Mouse (Mus musculus) midbrain, postnatal 0 days (tissue): ENCODE results near the gene B4galt1. TPM values are rescaled to one million over a fixed set of nuclear protein-coding genes. Genes with fewer than 3 reads are reported as not detected.

Source experiments
- ATAC-seq: fragments of 200-750 bp; cut with Nextera tagmentation; 2 replicates; pipeline ENCODE4 v1.8.0; 2017; ENCODE audit warnings: moderate number of reproducible peaks, mild to moderate bottlenecking, moderate TSS enrichment, moderate library complexity; ENCODE audit not compliant: low FRiP score
- DNase-seq: peaks from one replicate; pipeline ENCODE4 v3.0.0-alpha.2; 2015; ENCODE audit warnings: low spot score
- H3K27ac ChIP-seq: fragments of 300-500 bp; sonication (generic); 2 replicates; pipeline ENCODE4 v1.5.1; 2014; ENCODE audit warnings: low read depth, mild to moderate bottlenecking, low read length, mixed read lengths
- H3K27me3 ChIP-seq: fragments of 300-500 bp; sonication (generic); 2 replicates; pipeline ENCODE4 v1.6.1; 2014; ENCODE audit warnings: low read length, control low read depth, mixed read lengths; ENCODE audit not compliant: insufficient read depth
- H3K36me3 ChIP-seq: fragments of 300-500 bp; sonication (generic); 2 replicates; pipeline ENCODE4 v1.6.1; 2014; ENCODE audit warnings: low read length, control low read depth, mixed read lengths; ENCODE audit not compliant: insufficient read depth
- H3K4me1 ChIP-seq: fragments of 300-500 bp; sonication (generic); 2 replicates; pipeline ENCODE4 v1.6.1; 2014; ENCODE audit warnings: mild to moderate bottlenecking, control low read depth, antibody characterized with exemption, low read length, mixed read lengths; ENCODE audit not compliant: insufficient read depth
- H3K4me2 ChIP-seq: fragments of 300-500 bp; sonication (generic); 2 replicates; pipeline ENCODE4 v1.6.1; 2014; ENCODE audit warnings: low read depth, mild to moderate bottlenecking, low read length, mixed read lengths; ENCODE audit not compliant: poor library complexity, severe bottlenecking
- H3K4me3 ChIP-seq: fragments of 300-500 bp; sonication (generic); 2 replicates; pipeline ENCODE4 v1.5.1; 2014; ENCODE audit warnings: low read depth, mild to moderate bottlenecking, low read length, moderate library complexity
- H3K9ac ChIP-seq: fragments of 300-500 bp; sonication (generic); replicated peaks from 2 replicates; pipeline ENCODE4 v1.6.1; 2014; ENCODE audit warnings: mild to moderate bottlenecking, low read length, moderate library complexity, mixed read lengths; ENCODE audit not compliant: poor library complexity, severe bottlenecking
- H3K9me3 ChIP-seq: fragments of 300-500 bp; sonication (generic); 2 replicates; pipeline ENCODE4 v1.6.1; 2016; ENCODE audit warnings: low read length, control low read depth
- CTCF ChIP-seq: IDR thresholded peaks from 2 replicates; pipeline ENCODE4 v1.5.1; 2016; ENCODE audit warnings: antibody characterized with exemption, mild to moderate bottlenecking
- WGBS: fragments of 180-500 bp; shearing (Covaris S2); extraction: QIAGEN DNeasy Blood & Tissue Kit; methylation state at CpG from one replicate; pipeline ENCODE4 v1.1.7; 2014; 5-methylcytosine and 5-hydroxymethylcytosine counted together
- polyA plus RNA-seq: library from polyadenylated mRNA; unstranded; fragments of >200 nt; fragmentation: Nextera tagmentation; extraction: Ambion mirVana; gene quantifications from 2 replicates; pipeline ENCODE4 v1.2.1, GENCODE M21; 2015
- total RNA-seq: library from RNA; depleted of rRNA; stranded (reverse); fragments of >200 nt; gene quantifications from 2 replicates; pipeline ENCODE4 v1.2.3, GENCODE M21; 2014

B4galt1 gene
- total and polyA plus RNA-seq, 2 experiments from 2014 or later: 5.8 to 10.0 TPM

DNA sequence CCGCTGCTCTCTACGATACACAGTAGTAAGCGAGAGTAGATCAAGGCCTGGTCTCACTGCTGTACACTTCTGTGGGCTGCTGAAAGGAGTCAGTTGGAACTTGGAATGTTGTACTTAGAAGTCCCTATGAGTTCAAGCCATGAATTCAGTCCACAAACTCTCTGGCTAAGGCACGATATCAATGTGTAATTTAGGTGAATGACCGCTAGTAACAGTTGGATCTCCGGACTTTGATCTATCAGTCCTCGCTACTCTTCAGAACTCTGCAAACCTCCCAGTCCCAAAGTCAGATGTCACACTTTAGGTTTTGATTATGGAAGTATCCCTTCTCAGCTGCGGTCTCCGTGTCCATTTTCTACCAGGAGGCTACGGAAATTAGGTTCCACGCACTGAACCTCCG, 10.6 kb upstream of the B4galt1 start:
- 96% methylated on average over 12 of the region's 12 CpGs for WGBS
- H3K36me3 ChIP-seq: no peaks in the 10 kb centered on the region
- no peak overlapping the region for H3K9ac ChIP-seq
- no peak overlapping the region for H3K4me2 ChIP-seq
- no peak for TF ChIP-seq CTCF
- H3K4me1 ChIP-seq: no peaks in the 10 kb centered on the region
- no peaks in the 10 kb centered on the region for H3K9me3 ChIP-seq
- no peak overlapping the region for H3K27ac ChIP-seq
- ATAC-seq (no peak), DNase-seq (no peak)
- no peaks in the 10 kb centered on the region for H3K27me3 ChIP-seq
- H3K4me3 ChIP-seq: no peak overlapping the region

DNA sequence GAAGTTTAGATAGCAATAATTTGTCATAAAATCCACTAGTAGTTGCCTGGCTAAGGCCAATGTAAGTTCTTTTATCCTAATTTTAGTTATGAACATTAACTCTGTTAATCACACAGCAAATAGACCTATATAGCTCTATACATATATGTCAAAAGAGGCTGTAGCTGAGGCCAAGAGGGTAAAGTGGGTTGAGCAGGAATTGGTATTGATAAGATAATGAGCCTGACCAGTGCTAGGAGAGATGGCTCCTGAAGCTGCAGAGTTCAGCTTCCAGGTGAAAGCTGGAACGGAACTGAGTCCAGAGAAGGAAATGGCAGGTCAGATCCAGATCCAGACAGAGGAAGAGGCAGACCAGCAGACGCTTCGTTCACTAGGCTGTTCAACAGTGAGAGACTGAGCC, 9.5 kb upstream of the B4galt1 start:
- no peak for TF ChIP-seq CTCF
- DNase-seq: no peak
- Histone ChIP-seq H3K9ac (no peak overlapping the region), H3K4me3 (no peak overlapping the region), H3K27ac (no peak overlapping the region), H3K36me3 (no peaks in the 10 kb centered on the region), H3K4me1 (no peaks in the 10 kb centered on the region), H3K4me2 (no peak overlapping the region), H3K27me3 (no peaks in the 10 kb centered on the region), H3K9me3 (no peaks in the 10 kb centered on the region)
- 94% methylated on average over 3 of the region's 3 CpGs for WGBS
- ATAC-seq: no peak

DNA sequence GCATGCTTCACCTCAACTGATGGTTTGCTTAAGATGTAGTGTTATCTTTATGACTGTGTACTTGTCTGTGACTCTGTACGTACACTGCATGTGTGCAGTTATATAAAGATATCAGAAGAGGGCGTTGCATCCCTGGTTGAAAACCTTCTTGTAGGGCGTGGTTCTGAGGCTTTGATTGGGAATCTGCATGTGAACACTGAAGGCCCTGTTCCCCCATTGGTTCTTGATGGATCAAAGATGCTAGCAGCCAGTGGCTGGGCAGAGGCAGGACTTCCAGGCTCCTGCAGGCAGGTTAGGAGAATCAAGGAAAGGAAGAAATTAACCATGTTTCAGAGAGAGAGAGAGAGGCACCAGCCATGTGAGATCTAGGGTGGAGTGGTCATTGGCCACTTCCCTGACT, 7.3 kb upstream of the B4galt1 start:
- Histone ChIP-seq H3K27ac (no peak overlapping the region), H3K4me2 (no peak overlapping the region), H3K4me1 (no peaks in the 10 kb centered on the region), H3K9ac (no peak overlapping the region), H3K4me3 (no peak overlapping the region), H3K36me3 (no peaks in the 10 kb centered on the region), H3K27me3 (no peaks in the 10 kb centered on the region), H3K9me3 (no peaks in the 10 kb centered on the region)
- 83% methylated on average over 3 of the region's 3 CpGs for WGBS
- no peak for TF ChIP-seq CTCF
- DNase-seq: no peak
- no peak for ATAC-seq

DNA sequence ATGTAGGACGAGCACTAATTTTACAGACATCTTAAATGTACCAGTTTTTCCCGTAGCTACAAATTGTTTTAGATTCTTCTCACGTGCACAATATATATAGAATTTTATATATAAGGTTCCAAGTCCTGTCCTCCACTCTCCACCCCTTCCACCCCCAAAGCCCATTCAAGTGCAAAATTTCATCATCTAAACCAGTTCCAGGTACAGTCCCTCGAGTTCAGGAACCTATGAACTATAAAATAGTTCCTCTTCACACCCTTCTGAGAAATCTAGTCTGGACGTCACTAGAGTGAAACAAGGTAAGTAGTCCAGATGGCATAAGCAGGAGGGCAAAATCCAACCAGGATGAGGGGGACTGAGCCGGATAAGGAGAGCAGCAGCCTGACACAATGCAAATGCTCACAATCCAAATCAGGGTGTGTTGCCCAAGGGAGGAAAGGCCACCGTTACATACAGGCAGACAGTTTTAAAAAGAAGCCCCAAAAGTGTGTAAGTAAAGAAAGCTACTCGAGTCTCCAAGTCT, 4.1 kb upstream of the B4galt1 start:
- H3K9ac ChIP-seq: no peak overlapping the region
- TF ChIP-seq CTCF: no peak
- no peaks in the 10 kb centered on the region for H3K36me3 ChIP-seq
- no peak overlapping the region for H3K4me3 ChIP-seq
- H3K4me1 ChIP-seq: peaks cover 3% of the 10 kb centered on the region; the same call in 1 of the 2 replicates
- H3K27me3 ChIP-seq: no peaks in the 10 kb centered on the region
- WGBS: 79% methylated on average over 8 of the region's 8 CpGs
- H3K27ac ChIP-seq: no peak overlapping the region
- no peak for DNase-seq
- H3K4me2 ChIP-seq: no peak overlapping the region
- H3K9me3 ChIP-seq: no peaks in the 10 kb centered on the region
- ATAC-seq: no peak

DNA sequence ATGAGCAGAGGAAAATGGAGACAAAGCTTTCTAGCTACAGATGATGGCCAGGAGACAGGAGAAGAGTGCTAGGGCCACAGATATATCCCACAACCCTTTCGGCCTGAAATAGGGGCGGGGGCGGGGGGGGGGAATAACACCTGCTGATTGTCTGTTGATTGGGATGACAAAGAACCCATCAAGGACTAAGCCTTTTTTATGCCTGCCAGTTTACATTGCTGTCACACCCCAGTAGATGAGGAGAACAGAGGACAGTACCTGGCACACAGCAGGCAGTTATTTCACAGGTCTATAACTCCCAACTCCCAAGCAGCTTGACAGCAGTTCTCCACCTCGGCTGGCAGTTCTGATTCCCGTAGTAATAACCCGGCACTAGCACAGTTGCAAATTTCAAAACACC, 2.8 kb upstream of the B4galt1 start:
- DNase-seq: no peak
- H3K4me1 ChIP-seq: peaks cover 3% of the 10 kb centered on the region; the same call in 1 of the 2 replicates
- TF ChIP-seq CTCF: no peak
- no peak for ATAC-seq
- H3K9ac ChIP-seq: no peak overlapping the region
- no peak overlapping the region for H3K4me2 ChIP-seq
- no peaks in the 10 kb centered on the region for H3K9me3 ChIP-seq
- 58% methylated on average over 6 of the region's 6 CpGs for WGBS
- H3K27me3 ChIP-seq: no peaks in the 10 kb centered on the region
- H3K36me3 ChIP-seq: no peaks in the 10 kb centered on the region
- no peak overlapping the region for H3K27ac ChIP-seq
- H3K4me3 ChIP-seq: no peak overlapping the region

DNA sequence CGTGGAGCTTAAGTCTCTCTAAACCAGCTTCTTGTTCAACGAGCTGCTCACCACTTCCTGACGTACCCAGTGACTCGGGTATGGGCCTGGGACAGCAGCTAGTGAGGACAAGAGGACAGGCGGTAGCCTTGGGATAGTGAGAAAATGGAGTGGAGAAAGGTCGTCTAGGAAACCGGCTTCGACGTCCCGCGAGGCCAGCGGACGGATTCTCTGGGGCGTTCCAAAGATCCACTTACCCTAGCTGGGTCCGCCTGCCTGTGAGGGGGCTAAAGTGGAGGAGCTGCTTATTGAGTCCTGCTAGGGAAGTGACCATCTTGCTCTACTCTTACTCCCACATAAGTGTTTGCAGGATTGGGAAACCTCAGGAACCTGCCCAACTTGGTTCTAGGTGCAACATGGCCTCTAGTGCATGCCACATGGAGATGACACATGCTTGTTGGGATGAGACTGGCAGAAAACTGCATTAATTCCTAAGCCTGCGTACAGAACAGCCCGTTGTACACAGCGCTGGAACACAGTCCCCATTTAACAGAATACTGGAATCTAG, 655 bp upstream of the B4galt1 start:
- 15% methylated on average over 18 of the region's 18 CpGs for WGBS
- no peaks in the 10 kb centered on the region for H3K9me3 ChIP-seq
- TF ChIP-seq CTCF: no peak
- H3K4me2 ChIP-seq: peak overlapping the region; percentile 85
- peak overlapping the region; percentile 79 for H3K27ac ChIP-seq
- no peaks in the 10 kb centered on the region for H3K36me3 ChIP-seq
- H3K4me3 ChIP-seq: peak overlapping the region; percentile 80
- peaks cover 3% of the 10 kb centered on the region; the same call in 1 of the 2 replicates for H3K4me1 ChIP-seq
- H3K27me3 ChIP-seq: no peaks in the 10 kb centered on the region
- DNase-seq (no peak), ATAC-seq (no peak; the same call in 1 of the 2 replicates)
- H3K9ac ChIP-seq: peak overlapping the region; percentile 87
